Mouse (Mus musculus) CD4-positive, CD25-positive, alpha-beta regulatory T cell (primary cell): Measurements from ENCODE around the gene Shisal2b. TPM values are rescaled to one million over a fixed set of nuclear protein-coding genes. Genes with fewer than 3 reads are reported as not detected.

Experiments used
- polyA plus RNA-seq: library from polyadenylated mRNA; unstranded; fragments of 100-300 nt; shearing (Covaris generic); gene quantifications from one replicate; pipeline ENCODE4 v1.2.1, GENCODE M21; 2017

Gene Shisal2b
- polyA plus RNA-seq, result 0.85 TPM

DNA sequence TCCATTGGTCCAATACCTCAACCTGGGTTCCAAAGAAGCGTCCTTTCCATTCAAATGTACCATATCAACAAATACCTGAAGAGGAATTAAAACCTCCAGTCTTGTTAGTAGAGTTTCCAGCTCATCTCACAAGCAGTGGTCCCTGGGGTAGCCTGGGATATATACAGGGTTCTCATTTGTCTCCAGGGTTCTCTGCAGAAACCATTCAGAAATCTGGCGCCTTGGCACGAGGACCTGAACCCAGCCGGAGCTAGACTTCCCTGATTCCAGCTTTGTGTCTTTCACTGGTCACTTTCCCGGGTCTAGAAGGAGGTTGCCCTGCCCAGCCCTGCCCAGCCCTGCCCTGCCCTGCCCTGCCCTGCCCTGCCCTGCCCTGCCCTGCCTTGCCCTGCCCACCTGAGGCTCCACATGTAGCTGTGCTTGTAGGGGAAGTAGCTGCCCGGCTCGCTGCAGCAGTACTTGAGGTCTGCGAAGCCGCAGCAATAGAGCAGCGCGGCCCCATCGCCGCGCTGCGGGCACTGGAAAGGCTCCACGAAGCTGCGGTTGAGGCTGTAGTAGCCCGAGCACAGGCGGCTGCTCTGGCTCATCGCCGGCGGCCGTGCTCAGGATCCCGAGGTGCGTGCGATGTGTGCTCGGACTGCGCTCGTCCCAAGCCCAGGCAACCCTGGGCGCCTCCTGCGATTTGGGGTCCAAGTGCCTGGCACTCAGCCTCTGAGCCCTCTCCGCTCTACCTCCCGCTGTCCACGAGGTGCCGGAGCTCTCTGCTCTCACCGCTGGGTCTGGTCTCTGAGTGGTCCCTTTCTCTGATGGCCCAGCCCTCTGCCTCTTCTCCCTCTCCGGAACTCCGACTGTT lies at the start of gene Shisal2b:
TSS of gene Shisal2b (minus strand) at position 767 of the 853 bp plus-strand sequence.

DNA sequence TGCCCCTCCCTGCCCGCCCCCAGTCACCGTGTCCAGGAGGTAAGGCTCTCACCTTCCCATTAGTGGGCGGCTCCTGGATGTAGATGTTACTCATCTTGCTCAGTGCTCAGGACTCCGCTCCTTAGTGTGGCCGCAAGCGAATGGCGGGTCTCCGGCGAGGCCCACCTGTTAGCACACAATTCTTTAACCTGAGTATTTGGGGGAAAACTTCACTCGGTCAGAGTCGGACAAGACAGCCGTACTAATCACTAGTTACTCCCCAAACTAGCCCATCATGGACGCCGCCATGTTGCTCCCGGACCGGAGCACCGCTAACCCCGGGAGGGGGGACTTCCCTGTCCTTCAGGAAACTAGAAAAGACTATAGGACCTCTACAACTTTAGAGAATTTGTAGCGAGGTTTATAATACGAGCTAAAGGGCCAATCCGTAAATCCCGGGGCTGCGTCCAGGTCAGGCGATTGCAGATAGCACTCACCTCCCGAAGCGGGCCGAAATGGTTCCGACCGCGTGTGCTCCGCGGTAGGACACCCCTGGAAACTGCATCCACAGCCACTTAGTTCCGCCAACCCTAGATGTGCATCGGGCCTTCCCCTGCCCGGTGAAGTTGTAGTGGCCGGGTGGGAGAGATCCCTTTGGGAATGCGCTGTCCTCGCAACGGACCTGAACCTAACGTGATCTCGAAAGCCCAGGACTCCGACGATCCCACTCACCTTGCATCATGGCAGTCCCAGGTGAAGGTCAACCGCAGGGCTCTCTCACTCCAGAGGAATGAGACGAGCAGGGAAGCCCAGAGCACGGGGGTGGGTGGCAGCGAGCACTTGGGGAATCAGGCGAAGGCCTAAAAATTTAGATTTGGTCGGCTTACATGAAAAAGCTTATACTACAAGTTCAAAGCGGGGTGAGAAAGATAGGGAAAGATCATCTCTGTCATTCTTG lies 46.8 kb downstream of the Shisal2b start, which contains the start of gene Cwc27:
TSS of gene Cwc27 (minus strand) at position 508 of the 937 bp plus-strand sequence.

Other genes with a start within 250 kb of the Shisal2b start
- 11.5 TPM for gene Srek1ip1, start 71.4 kb downstream of the Shisal2b start, polyA plus RNA-seq
- gene Cwc27, start 46.8 kb downstream of the Shisal2b start, polyA plus RNA-seq, result 25.1 TPM
- not detected for gene Rgs7bp, start 191.0 kb upstream of the Shisal2b start, polyA plus RNA-seq
- gene 4933425L06Rik, start 218.2 kb upstream of the Shisal2b start, polyA plus RNA-seq, result not detected